Mouse (Mus musculus) kidney, adult 2 months (tissue): ENCODE measurements around the gene Fndc5.

Source experiments
- CTCF ChIP-seq: fragments of 200-500 bp; conservative IDR thresholded peaks from 2 replicates; pipeline ENCODE4 v1.5.1; 2011; ENCODE audit warnings: low read depth, mild to moderate bottlenecking, control low read depth, low read length, moderate library complexity, mixed read lengths; ENCODE audit not compliant: insufficient read depth, insufficient read length
- POLR2A ChIP-seq: fragments of 200-500 bp; IDR thresholded peaks from one replicate; pipeline ENCODE4 v1.6.1; 2011; ENCODE audit warnings: low read depth, low read length, control low read depth

GRCm38 (mm10) chr4:129095276-129095675 is 41.5 kb upstream of the Fndc5 start:
- TF ChIP-seq POLR2A: no peak
- TF ChIP-seq CTCF: no peak
